Mouse (Mus musculus) CD4-positive, CD25-positive, alpha-beta regulatory T cell (primary cell): ENCODE measurements around the gene Tmem186. TPM values are rescaled to one million over a fixed set of nuclear protein-coding genes. Genes with fewer than 3 reads are reported as not detected.

ENCODE experiments used
- polyA plus RNA-seq: library from polyadenylated mRNA; unstranded; fragments of 100-300 nt; shearing (Covaris generic); gene quantifications from one replicate; pipeline ENCODE4 v1.2.1, GENCODE M21; 2017

Gene Tmem186
- polyA plus RNA-seq: 16.1 TPM

DNA sequence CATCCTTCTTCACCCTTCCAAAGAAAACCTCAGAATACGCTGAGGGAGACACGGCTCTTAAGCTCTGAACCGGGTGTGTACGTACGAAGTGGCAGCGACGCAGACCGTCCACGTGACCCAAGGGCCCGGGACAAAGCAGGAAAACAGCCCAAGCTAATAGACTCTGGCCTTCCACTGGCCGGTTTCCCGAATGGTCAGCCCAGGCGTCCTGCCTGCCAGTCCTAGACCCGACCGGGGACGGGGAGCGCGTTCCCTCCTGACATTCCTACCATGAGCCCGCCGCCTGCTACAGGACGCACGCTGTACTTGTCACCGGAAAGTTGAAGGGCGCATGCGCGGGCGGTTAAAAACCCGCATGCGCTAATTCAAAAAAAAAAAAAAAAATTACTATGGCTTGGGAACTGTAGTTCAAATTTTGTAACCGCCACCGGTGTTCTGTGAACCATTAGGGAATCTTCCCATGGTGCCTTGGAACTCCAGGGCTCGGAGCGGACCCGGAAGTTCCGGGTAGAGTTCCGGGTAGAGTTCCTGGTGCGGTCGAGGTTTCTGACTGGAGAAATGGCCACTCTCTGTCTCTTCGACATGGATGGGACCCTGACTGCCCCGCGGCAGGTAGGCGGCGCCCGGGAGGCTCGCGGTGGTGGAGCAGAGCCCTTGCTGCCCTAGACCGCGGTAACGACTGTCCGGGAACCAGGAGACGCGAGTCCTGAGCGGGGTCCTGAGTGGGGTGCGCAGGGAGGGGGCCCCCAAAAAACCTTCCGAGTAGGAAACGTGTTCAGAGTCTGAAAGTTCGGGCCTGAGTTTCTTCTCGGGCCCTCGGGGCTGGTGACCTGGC, at the start of gene Tmem186, which contains the start of gene Pmm2:
Gene Tmem186, minus strand, starts transcription at position 496 of the 835 bp plus-strand sequence.
Gene Pmm2, plus strand, starts transcription at position 458 of the 835 bp plus-strand sequence.

DNA sequence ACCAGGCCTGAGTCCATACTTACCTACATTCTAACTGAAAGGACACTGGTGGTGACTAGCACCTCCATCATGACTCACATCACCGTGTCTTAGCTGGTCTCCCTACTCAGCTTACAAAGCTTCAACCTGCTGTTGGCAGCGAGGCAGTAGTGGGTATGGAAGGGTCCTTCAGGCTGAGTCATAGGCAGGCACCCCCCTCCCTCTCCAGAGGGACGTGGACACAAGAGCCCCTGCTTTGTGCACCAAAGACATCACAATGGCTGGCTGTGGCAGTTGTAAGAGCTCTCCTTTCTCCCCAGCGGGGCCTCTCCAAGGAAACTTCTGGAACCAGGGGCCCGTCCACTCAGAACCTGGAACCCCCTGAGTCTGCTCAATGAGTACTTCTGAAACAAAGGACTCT, 43.0 kb upstream of the Tmem186 start, which contains the start of gene Gm5767:
Gene Gm5767, plus strand, starts transcription at position 301 of the 400 bp plus-strand sequence.

DNA sequence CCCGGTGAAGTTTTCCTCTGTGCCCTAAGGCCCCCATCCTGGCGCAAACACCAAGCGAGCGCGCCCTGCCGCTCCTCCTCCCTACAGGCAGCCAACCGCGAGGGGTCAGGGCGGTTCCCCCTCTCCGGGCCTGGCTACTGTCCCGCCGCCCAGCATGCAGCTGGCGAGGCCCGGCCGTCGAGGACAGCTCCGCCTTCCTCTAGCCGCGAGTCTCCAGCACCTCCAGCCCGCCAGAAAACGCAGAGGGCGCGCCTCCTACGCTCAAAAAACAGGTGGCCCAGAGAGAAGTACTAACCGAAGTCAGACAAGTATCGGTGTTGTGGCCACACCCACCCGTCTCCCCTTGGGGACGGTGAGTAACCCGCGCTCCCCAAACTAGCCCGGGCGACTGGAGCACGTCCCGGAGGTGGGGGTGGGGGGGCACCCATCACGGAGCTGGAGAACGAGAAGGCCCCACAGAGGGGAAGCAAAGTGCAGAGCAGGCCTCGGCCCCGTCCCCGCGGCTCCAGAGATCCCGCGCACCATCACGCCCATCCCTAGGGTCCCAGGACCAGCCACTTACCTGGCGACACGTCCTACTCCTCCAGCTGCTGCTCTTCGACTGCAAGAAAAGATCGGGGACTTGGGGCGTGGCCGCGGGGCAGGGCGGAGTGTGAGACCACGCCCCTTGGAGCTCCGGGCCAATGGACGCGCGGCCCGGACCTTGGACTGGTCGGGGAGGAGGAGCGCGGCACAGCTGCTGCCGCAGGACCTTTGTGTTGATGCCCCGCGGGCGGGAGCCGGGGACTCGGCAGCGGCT, 34.2 kb upstream of the Tmem186 start, which contains the start of gene Carhsp1:
Gene Carhsp1, minus strand, starts transcription at position 605 of the 799 bp plus-strand sequence.

Other genes starting within 250 kb of the Tmem186 start
- not detected for gene Tmem114, start 212.6 kb downstream of the Tmem186 start, polyA plus RNA-seq
- 29.1 TPM for gene Mettl22, start 166.9 kb downstream of the Tmem186 start, polyA plus RNA-seq
- 0.67 TPM for gene Abat, start 124.3 kb downstream of the Tmem186 start, polyA plus RNA-seq
- 95.1 TPM for gene Pmm2, start within 50 bp of the Tmem186 start, polyA plus RNA-seq
- gene Carhsp1, start 34.4 kb upstream of the Tmem186 start, polyA plus RNA-seq: 14.0 TPM
- gene Gm5767, start 43.1 kb upstream of the Tmem186 start, polyA plus RNA-seq: 0.34 TPM
- gene Usp7, start 154.6 kb upstream of the Tmem186 start, polyA plus RNA-seq: 119 TPM
- gene 1810013L24Rik, start 192.4 kb upstream of the Tmem186 start, polyA plus RNA-seq: 42.6 TPM